Mouse (Mus musculus) limb, embryonic 14.5 days (tissue): ENCODE results near the gene Lonp2. TPM values are rescaled to one million over a fixed set of nuclear protein-coding genes. Genes with fewer than 3 reads are reported as not detected.

Experiments
- ATAC-seq: fragments of 200-750 bp; cut with Nextera tagmentation; 2 replicates; pipeline ENCODE4 v1.8.0; 2017; ENCODE audit warnings: low read depth, moderate number of reproducible peaks, moderate TSS enrichment; ENCODE audit not compliant: low FRiP score
- DNase-seq: peaks from one replicate; pipeline ENCODE4 v3.0.0-alpha.2; 2015; ENCODE audit warnings: low spot score
- H3K27ac ChIP-seq: fragments of 300-500 bp; sonication (generic); replicated peaks from 2 replicates; pipeline ENCODE4 v1.5.1; 2014; ENCODE audit warnings: low read depth, mild to moderate bottlenecking, low read length, moderate library complexity, mixed read lengths
- H3K27me3 ChIP-seq: fragments of 300-500 bp; sonication (generic); 2 replicates; pipeline ENCODE4 v1.6.1; 2014; ENCODE audit warnings: low read length, mixed read lengths; ENCODE audit not compliant: control insufficient read depth, insufficient read depth
- H3K36me3 ChIP-seq: fragments of 300-500 bp; sonication (generic); 2 replicates; pipeline ENCODE4 v1.6.1; 2014; ENCODE audit warnings: mild to moderate bottlenecking, low read length, moderate library complexity, mixed read lengths; ENCODE audit not compliant: control insufficient read depth, insufficient read depth
- H3K4me1 ChIP-seq: fragments of 300-500 bp; sonication (generic); 2 replicates; pipeline ENCODE4 v1.6.1; 2014; ENCODE audit warnings: antibody characterized with exemption, low read length, mixed read lengths; ENCODE audit not compliant: control insufficient read depth, insufficient read depth
- H3K4me2 ChIP-seq: fragments of 300-500 bp; sonication (generic); replicated peaks from 2 replicates; pipeline ENCODE4 v1.6.1; 2014; ENCODE audit warnings: low read depth, mild to moderate bottlenecking, low read length, moderate library complexity; ENCODE audit not compliant: severe bottlenecking
- H3K4me3 ChIP-seq: fragments of 300-500 bp; sonication (generic); replicated peaks from 2 replicates; pipeline ENCODE4 v1.5.1; 2014; ENCODE audit warnings: low read length
- H3K9ac ChIP-seq: fragments of 300-500 bp; sonication (generic); 2 replicates; pipeline ENCODE4 v1.6.1; 2014; ENCODE audit warnings: mild to moderate bottlenecking, low read depth, low read length, moderate library complexity; ENCODE audit not compliant: severe bottlenecking
- H3K9me3 ChIP-seq: fragments of 300-500 bp; sonication (generic); 2 replicates; pipeline ENCODE4 v1.6.1; 2016; ENCODE audit warnings: low read length; ENCODE audit not compliant: control insufficient read depth
- POLR2A ChIP-seq: fragments of 200-500 bp; IDR thresholded peaks from 2 replicates; pipeline ENCODE4 v1.8.0; 2012; ENCODE audit warnings: inconsistent platforms, mild to moderate bottlenecking, moderate library complexity, borderline replicate concordance; ENCODE audit not compliant: insufficient read depth, insufficient read length; ENCODE audit errors: extremely low read depth
- WGBS: fragments of 180-500 bp; shearing (Covaris S2); extraction: QIAGEN DNeasy Blood & Tissue Kit; methylation state at CpG from one replicate; pipeline ENCODE4 v1.1.7; 2014; 5-methylcytosine and 5-hydroxymethylcytosine counted together
- polyA plus RNA-seq, 2 experiments: library from polyadenylated mRNA; depleted of rRNA in 1 of 2; stranded (reverse) in 1 of 2; unstranded in 1 of 2; fragments of >200 nt; fragmentation: Nextera tagmentation in 1 of 2; extraction: Ambion mirVana in 1 of 2; gene quantifications; 2 replicates each; pipeline versions ENCODE4 v1.2.1 to v1.2.3; 2012 to 2014

Lonp2 gene
- polyA plus RNA-seq, 2 experiments, result 31.8 to 54.1 TPM

DNA sequence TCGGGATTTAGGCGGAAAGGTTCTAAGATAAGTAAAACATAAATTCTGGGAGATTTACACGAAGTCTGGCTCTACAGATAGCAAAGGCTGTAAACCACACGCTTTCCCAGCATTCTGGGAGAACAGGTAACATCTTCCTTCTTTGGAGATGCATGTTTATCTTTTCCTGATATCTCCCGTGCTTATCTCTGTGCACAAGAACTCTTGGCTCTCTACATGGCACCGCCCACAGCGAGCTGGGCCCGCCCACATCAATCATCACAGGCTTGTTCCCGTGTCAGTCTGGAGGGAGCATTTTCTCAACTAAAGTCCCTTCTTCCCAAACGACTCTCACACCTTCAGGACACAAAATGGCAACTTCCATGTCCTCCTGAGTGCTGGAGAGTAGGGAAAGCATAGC is 30.7 kb upstream of the Lonp2 start:
- no peak overlapping the region for H3K27ac ChIP-seq
- ATAC-seq (no peak), DNase-seq (no peak)
- H3K9ac ChIP-seq, result no peak overlapping the region
- no peak overlapping the region for H3K4me2 ChIP-seq
- H3K36me3 ChIP-seq, result no peaks in the 10 kb centered on the region
- TF ChIP-seq POLR2A, result no peak
- 64% methylated on average over 10 of the region's 10 CpGs for WGBS
- no peak overlapping the region for H3K4me3 ChIP-seq
- H3K4me1 ChIP-seq, result no peaks in the 10 kb centered on the region
- H3K27me3 ChIP-seq, result no peaks in the 10 kb centered on the region
- no peaks in the 10 kb centered on the region for H3K9me3 ChIP-seq

DNA sequence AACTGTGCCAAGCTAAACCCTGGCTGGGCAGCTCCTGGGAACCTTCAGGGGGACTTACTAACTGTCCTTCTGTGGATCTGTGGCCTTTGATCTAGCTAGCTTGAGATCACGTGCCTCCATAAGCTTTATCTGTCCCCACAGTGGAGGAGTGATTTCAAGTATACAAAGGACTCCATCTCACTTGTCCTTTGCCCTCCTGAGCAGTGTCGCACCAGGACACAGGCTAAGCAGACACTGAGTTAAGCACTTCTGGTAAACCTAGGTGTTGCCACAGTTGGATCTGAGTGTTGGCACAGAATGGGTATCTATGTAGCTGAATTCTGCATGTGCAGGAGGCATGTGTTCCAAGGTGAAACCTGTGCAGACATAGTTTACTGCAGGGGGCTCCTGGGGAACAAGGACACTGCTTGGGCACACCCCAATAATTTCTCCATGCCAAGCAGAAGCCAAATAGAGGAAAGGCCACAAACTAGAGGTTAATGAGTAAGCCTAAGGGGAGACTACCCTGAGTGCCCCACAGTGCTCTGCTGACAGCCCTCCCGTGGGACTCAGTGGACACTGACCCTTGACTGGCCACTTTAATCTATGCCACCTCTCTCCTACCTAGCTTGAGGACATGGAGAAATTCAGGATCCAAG is 29.6 kb upstream of the Lonp2 start:
- Histone ChIP-seq H3K9ac (no peak overlapping the region), H3K36me3 (no peaks in the 10 kb centered on the region), H3K27me3 (no peaks in the 10 kb centered on the region), H3K9me3 (no peaks in the 10 kb centered on the region), H3K27ac (no peak overlapping the region), H3K4me1 (no peaks in the 10 kb centered on the region), H3K4me3 (no peak overlapping the region), H3K4me2 (no peak overlapping the region)
- DNase-seq (no peak), ATAC-seq (no peak)
- TF ChIP-seq POLR2A, result no peak
- 71% methylated on average over 3 of the region's 3 CpGs for WGBS

- 75% methylated on average over 5 of the region's 5 CpGs for WGBS
- ATAC-seq (no peak), DNase-seq (no peak)
- H3K9ac ChIP-seq, result no peak overlapping the region
- H3K9me3 ChIP-seq, result no peaks in the 10 kb centered on the region
- H3K4me2 ChIP-seq, result no peak overlapping the region
- no peaks in the 10 kb centered on the region for H3K4me1 ChIP-seq
- no peak overlapping the region for H3K4me3 ChIP-seq
- no peaks in the 10 kb centered on the region for H3K36me3 ChIP-seq
- no peak overlapping the region for H3K27ac ChIP-seq
- no peaks in the 10 kb centered on the region for H3K27me3 ChIP-seq
- TF ChIP-seq POLR2A, result no peak
Measured at GRCm38 (mm10) chr8:86595671-86596070, 28.2 kb upstream of the Lonp2 start.

DNA sequence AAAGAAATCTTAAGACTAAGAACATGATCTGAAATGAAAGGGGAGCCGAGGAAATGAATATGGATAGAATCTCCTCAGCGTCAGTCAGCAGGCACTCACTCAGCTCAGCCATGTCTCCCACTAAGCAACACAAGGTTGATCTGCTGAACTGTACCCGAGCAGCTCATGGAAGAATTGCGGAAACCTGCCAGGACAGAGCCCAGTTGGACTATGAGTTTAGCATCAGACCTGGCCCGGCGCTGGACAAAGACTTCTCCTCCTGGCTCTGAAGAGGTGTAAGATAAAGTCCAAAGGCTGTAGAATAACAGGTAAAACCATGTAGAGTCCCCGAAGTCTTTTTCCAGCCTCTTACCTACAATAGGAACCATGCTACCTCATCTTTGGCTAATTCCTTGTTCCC is 26.2 kb upstream of the Lonp2 start:
- no peaks in the 10 kb centered on the region for H3K4me1 ChIP-seq
- H3K4me3 ChIP-seq, result no peak overlapping the region
- no peak for ATAC-seq
- H3K4me2 ChIP-seq, result no peak overlapping the region
- TF ChIP-seq POLR2A, result no peak
- H3K27me3 ChIP-seq, result no peaks in the 10 kb centered on the region
- WGBS, result 85% methylated on average over 7 of the region's 7 CpGs
- no peak overlapping the region for H3K27ac ChIP-seq
- no peak overlapping the region for H3K9ac ChIP-seq
- DNase-seq, result no peak
- no peaks in the 10 kb centered on the region for H3K36me3 ChIP-seq
- no peaks in the 10 kb centered on the region for H3K9me3 ChIP-seq

DNA sequence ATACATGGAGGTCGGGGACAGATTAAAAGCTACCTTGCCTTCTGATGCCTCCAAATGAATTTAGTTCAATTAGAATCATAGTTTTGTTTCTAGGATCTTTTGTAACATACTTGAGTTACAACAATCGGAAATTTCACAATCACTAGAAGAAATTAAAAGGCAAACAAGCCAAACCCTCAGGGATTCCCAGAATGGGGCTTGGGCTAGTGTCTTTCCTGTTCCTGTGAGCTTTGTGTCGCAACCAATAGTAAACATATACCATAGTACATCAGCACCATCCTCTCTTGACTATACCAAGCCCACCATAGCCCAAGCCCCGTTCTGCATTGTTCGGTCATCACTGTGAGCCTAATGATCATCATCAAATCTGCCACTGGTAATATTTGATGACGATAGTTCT is 24.5 kb upstream of the Lonp2 start:
- Histone ChIP-seq H3K9me3 (no peaks in the 10 kb centered on the region), H3K36me3 (no peaks in the 10 kb centered on the region), H3K4me1 (no peaks in the 10 kb centered on the region), H3K9ac (no peak overlapping the region), H3K4me3 (no peak overlapping the region), H3K27me3 (no peaks in the 10 kb centered on the region), H3K4me2 (no peak overlapping the region), H3K27ac (no peak overlapping the region)
- DNase-seq, result no peak
- WGBS, result 91% methylated on average over 6 of the region's 6 CpGs
- no peak for TF ChIP-seq POLR2A
- no peak for ATAC-seq

DNA sequence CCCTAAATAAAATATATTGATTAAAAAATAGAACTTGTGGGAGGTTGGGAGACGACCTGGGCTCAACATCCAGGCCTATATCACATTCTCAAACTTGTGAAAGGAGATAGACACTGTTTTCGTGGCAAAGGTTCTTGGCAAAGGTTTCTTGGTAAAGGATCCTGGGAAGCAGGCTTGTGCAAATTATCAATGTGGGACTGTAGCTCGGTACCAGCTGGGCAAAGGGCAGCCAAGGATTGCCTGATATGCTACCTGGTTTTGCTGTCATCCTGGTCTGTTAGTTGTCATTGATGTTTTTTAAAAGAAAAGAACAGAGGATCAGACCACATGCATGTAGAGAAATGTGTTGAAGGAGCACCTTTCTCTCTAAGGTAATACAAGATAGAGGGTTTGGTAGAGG is 23.5 kb upstream of the Lonp2 start:
- Histone ChIP-seq H3K4me2 (no peak overlapping the region), H3K9ac (no peak overlapping the region), H3K27ac (no peak overlapping the region), H3K36me3 (no peaks in the 10 kb centered on the region), H3K27me3 (no peaks in the 10 kb centered on the region), H3K4me3 (no peak overlapping the region), H3K4me1 (no peaks in the 10 kb centered on the region), H3K9me3 (no peaks in the 10 kb centered on the region)
- ATAC-seq (no peak), DNase-seq (no peak)
- no peak for TF ChIP-seq POLR2A
- WGBS, result 79% methylated on average over 3 of the region's 3 CpGs
